Mouse (Mus musculus) gastrocnemius, postnatal 25 days (tissue): Measurements from ENCODE around the gene Tpx2. TPM values are rescaled to one million over a fixed set of nuclear protein-coding genes. Genes with fewer than 3 reads are reported as not detected.

Experiments
- DNase-seq: peaks from one replicate; pipeline ENCODE4 v3.0.0; 2022
- total RNA-seq, 2 experiments: library from RNA; stranded (reverse); gene quantifications; 1 replicate in 1 of 2; 2 replicates in 1 of 2; pipeline ENCODE4 v1.2.3; 2021

The Tpx2 gene
- total RNA-seq, 2 experiments from 2014 or later = 0.92 to 1.5 TPM

DNA sequence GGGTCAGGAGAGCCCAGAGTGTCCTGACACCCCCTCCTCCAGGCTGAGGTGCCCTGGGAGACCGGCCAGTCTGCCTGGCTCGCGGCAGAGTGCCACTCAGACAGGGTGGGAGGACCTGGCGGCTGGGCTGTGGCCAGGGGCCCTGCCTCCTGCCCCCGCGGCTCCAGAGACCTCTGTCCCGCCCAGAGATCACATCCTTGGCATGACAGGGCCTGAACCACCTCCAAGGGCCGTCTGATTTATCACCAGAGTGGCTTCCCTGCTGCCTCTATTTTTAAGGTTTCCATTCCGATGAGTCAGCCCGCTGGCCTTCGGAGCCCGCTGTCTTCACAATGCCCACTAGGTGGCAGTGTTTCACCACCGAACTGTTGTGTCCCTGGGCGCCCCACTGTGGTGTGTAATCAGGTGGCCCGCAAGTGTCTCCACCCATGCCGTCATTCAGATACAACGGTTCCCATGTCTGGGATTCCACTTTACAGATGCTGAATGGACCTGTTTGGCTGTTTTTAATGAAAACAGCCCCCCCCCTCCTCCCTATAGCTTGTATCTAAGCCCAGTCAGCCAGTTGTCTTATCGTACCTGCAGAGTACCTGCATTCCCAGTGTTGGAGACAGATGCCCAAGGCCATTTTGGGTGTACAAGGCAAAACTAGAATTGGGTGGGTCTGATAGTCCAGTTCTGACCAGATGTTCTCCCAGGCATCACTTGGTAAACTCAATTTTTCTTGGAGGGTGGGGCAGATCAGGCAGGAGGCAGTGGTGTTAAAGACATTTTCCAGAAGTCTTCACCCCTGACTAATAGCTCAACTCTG, 66.8 kb downstream of the Tpx2 start:
- peak; percentile 93 for DNase-seq

DNA sequence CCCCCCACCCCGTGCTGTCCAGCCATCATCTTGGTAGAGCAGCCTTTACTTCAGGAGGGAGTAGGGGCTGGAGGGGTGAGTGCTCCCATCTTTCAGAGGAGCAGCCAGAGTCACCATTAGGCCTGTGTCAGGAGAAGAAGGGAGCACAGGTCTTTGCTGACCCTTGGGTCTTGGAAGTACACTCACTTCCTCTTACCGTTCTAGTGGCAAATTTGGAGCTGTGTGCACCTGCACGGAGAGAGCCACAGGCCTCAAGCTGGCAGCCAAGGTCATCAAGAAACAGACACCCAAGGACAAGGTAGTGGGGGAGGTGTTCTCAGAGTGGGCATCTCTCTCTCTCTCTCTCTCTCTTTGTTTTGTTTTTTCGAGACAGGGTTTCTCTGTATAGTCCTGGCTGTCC, 67.7 kb downstream of the Tpx2 start:
- no peak for DNase-seq

DNA sequence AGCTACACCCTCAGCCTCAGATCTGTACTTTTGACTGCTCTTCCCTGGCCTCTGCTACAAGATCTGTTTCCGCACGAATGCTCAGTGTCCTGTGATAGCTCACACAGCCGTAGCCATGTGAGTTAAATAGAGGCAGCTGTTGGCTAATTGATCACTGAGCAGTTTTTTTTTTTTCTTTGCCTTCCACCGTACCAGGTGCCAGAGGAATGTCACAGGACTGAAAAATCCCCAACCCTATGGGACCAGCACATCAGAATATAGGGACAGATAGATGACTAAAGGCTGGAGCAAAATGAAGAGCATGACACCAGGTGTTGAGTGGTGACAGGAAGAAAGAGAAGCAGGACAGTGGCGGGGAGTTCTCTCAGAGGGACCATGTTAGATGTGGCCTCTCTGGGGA, 68.3 kb downstream of the Tpx2 start:
- DNase-seq = no peak

GRCm38 (mm10) chr2:152917671-152918070, 69.9 kb downstream of the Tpx2 start:
- DNase-seq = no peak

DNA sequence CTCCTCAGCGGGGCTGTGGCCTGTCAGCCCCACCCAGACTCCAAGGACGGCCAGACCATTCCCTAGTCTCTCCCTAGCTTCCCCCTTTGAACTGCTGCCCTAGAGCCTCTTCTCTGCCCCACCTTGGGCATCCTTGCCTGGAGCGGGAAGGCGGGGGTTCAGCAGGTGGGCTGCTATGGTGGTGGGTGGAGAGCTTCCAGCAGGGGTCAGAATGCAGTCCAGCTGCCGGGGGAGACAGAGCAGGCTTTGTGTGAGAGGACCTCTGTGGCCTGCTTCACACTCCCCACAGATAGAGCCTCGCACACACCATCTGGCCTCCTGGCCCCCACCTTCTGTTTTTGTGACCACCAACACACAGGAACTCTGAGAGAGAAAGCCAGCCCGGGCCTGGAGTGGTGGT, 74.6 kb downstream of the Tpx2 start:
- peak; percentile 33 for DNase-seq

GRCm38 (mm10) chr2:152923621-152924020, 75.9 kb downstream of the Tpx2 start:
- DNase-seq = no peak

DNA sequence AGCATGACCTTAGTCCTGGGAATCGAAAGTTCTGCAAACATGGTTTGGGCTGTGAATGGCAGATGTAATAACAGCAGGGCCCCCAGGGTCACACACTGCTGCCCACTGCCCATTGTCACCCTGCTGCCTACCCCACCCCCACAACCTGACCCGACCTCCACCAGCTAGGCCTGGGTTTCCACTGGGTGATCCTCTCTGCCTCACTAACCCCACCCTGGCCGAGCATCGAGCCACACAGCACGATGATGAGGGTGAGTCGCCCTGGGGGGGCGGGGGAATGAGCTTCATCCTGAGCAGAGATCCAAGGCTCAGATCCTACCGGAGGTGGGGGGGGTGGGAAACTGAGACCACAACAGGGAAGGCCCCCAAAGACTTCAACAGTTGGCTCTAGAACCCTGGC, 76.4 kb downstream of the Tpx2 start:
- DNase-seq = no peak

- DNase-seq = no peak
Observed at GRCm38 (mm10) chr2:152924543-152924942, 76.8 kb downstream of the Tpx2 start.

DNA sequence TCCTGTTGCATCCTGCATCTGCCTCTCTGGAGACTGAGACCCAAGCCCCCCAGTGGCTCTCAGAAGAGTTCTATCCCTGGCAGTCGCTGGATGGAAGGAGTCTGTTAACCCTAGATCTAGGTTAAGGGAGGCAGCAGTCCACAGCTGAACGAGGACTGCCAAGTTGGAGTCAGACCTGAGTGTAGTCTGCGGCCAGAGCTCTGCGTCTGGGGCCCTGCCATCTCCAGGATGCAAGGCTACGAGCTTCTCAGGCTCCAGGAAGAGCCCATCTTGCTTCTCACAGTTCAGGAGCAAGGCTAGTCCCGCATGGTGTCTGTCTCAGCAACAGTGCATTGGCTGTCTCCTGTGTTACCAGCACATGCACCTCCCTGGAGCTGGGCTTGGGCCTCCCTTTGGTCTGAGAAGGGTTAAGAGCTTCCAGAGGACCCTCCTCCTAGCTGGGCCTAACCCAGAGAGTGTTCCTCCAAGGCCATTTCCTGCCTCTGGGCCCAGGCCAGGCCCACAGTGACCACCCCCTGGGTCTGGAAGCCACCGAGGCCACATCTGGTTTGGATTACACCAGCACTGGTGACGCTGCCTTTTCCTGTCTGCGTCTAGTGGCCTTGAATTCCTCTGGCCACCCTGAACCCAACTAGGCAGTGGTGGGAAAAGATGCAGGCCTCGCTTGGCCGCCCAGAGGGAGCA, 77.6 kb downstream of the Tpx2 start:
- peak; percentile 88 for DNase-seq

- DNase-seq = no peak
Observed at GRCm38 (mm10) chr2:152926896-152927295, 79.1 kb downstream of the Tpx2 start.

DNA sequence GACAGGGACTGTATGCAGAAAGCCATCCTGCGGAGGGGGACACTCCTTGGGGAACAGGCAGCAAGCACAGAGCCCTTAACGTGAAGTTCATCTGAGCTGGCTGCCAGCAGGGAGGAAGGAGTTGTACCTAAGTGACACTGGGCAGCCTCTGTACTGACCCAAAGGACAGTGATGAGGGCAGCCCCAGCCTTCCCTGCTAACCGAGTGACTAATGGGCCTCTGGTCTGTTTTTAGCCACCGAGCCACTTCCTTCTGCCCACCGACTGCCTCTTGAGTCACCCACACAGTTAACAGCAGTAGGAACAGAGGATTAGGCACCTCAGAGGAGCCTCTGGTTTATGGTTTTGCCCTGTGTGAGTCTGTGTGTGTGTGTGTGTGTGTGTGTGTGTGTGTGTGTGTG, 79.6 kb downstream of the Tpx2 start:
- no peak for DNase-seq

DNA sequence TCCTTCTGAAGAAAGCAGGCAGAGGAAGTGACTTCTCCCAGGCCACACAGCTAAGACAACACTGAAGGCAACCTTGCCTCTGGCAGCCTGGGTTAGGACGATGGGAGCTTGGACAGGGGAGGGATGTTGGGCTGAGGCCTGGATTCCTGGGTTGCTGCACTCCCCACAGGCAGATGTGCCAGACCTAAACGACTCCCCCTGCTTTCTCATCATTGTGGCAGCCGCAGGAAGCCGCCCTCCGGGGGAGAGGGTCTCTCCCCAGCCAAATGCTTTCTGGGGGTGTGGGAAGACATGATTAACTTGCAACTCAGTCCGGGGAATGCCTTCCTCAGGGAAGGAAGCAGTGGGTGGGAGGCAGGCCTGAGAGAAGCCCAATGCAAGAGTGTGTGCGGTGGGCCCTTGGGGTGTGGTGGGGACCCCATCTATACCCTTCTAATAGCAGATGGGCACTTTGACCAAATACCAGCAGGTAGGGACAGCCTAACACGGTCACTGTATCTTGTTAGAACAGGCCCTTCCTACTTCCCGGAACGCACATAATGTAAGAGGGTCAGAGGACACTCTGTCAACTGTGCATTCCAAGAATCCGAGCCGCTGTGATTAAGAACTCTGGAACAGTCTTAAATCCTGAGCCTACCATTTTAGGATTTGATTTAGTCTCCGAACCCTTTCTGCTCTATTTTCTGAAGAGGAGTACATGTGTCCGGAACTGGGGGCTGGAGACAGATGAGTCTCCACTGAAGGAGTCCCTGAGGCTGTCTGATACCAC, 80.6 kb downstream of the Tpx2 start:
- peak; percentile 40 for DNase-seq

DNA sequence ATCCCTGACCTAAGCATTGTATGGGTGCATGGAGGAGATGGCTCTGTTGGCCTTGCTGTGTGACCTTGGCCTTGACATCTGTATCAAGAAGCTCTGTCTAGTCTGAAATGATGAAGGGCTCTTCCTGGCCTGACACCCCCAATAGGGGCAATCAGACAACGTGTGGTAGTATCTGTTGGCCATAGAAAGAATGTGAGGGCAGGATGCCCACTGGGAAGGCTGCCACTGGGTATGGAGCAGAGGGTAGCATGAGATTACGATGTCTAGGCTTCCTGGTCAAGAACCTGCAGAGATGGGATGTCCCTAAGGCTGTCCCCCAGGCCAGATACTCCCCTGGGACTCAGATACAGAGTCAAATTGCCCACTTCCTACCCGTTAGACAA, 81.2 kb downstream of the Tpx2 start:
- DNase-seq = no peak

DNA sequence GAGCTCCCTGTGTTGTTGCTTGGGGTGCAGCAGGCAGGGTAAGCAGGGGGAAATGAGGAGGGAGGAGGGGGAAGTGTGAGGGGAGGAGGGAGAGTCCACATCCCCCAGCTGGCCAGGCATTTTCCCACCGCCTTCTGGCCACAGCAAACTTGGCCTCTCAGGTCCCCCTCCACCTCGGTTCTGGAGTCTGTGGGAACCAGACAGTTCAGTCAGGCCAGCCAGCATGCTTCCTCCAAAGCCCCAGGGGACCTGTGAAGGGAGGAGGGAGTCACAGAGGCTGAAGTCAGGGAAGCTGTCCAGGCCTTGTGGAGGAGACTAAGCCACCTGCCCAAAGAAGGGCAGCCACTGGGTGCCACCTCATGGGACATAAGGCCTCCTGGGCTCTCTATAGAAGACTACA, 82.5 kb downstream of the Tpx2 start:
- peak; percentile 76 for DNase-seq

DNA sequence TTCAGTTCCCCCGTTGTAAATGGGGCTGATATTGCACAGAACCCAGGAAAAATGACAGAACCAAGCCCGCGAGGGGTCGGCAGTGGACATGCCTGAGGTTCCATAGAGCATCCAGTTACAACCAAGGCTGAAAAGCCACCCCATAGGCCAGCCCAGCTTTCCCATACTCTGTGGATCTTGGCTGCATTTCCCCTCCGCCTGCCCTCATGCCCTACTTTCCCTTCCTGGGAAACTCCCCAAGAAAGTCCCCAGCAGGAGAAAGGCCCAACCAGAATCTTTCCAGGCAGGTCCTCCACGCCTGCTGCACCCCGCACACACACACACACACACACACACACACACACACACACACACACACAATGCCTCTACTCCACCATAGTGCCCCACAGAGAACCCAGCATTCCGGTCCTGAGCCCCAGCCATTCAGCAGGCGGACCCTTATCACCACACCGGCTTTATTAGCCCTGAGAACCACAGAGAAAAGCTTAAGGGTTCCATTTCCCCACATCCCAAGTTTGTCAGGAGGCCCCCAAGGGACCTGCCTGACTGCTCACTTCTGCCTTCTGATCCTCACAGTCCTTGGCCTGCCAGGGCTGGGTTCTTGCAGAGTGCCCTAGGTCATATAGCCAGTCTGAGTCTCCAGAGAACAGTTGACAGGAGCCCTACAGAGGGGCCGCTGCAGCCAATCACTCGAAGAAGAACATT, 83.8 kb downstream of the Tpx2 start:
- no peak for DNase-seq

DNA sequence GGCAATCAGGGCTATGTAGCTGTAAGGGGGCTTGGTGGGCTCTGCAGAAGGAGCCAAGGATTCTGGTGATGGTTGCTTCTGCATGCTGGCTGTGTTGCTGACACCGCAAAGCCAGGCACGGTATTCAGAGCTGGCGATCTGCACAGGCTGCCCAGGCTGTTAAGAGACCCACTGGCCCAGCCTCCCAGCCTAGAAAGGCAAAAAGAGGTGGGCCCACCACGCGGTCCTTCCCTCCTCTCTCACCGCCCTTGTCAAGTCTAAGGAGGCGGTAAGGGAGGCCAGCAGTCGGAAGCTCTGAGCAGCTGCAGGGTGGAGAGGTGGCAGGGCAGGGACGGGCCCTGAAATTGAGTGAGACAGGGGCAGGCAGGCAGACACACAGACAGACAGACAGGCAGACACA, 85.3 kb downstream of the Tpx2 start, which contains the start of gene Foxs1:
Gene Foxs1 (minus strand): TSS at position 161 of the 400 bp plus-strand sequence.
- peak; percentile 70 for DNase-seq

- peak; percentile 64 for DNase-seq
Observed at GRCm38 (mm10) chr2:152933614-152934013, 85.8 kb downstream of the Tpx2 start.

DNA sequence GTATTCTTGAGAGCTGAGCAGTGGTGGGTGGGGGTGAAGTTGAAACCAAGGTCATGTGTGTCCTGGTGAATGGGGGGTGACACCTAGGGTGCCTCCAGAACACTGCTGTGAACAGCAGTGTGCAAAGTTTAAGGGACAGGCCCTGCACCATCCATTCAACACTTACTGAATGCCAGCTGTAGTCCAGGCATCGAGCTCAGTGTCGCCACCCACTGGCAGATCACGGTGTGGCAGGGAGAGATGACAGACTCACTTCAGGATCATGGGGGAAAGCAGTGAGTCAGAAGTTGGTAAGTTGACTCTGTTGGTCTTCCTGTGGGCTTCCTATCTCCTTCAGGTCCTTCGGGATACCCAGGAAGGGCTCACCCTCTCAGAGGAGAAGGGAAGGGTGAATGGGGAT, 92.1 kb downstream of the Tpx2 start:
- no peak for DNase-seq

DNA sequence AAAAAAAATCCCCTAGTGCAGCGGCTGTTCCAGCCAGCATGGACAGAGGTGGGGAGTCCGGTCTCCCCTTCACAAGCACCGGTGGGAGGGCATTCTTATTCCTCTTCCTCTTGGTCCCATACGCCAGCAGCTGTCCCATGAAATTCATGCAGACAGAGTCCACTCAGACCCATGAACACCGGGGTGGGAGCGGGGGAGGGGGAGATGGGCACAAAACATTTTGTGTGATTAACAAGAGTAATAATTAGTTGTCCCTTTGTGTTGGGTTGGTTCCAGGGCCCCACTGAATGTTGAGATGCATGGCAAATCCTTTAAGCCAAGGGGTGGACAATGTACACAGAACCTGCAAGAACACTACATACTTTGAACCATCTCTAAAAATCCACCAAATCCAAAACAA, 93.3 kb downstream of the Tpx2 start:
- DNase-seq = no peak

- DNase-seq = no peak
Observed at GRCm38 (mm10) chr2:152941776-152942175, 94.0 kb downstream of the Tpx2 start.

DNA sequence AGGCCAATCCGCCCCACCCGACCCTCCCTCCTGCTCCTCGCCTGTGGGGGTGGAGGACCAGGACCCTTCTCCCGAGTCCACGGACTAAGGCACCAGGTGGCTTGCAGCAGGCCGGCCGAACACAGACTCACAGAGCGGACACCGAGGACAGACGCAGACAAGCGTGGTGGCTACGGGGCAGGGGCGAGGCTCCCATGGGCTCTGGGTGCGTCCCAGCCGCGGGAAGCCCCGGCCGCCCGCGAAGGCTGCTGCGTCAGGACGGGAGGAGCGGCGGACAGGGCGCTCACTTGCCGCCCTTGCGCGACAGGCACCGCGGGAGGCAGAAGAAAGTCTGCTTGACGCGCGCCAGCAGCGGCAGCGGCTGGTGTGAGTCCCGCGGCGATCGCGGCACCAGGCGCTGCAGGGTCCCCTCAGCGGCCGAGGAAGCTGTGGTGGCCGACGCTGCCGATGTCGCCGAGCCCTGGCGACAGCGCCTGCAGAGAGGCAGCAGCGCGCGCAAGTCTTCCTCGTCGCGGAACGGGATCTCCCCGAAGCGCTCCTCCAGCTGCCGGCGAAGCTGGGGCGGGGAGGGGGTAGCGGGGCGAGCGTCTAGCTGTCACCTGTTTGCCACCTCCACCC, 95.2 kb downstream of the Tpx2 start:
- DNase-seq = no peak

DNA sequence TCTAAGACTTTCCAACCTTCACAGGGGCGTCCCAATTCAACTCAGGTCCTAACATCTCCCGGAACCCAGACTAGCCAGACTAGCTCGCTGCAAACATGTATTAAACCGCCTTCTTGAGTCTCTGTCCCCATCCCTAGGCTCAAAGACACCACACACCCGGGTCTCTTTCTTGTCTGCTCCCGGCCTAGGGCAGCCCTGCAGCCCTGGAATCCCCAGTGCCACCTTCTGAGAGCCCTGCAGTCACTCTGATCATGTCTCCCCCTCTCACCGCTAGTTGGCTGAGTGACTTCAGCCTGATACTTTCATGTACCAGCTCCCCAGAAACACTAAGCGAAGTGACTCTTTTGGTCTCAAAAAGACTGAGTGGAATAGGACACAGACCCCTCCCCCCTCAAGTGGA, 95.8 kb downstream of the Tpx2 start:
- no peak for DNase-seq
